Mouse (Mus musculus) left cerebral cortex, postnatal 14 days (tissue): ENCODE data around the gene Scn4b. TPM values are rescaled to one million over a fixed set of nuclear protein-coding genes. Genes with fewer than 3 reads are reported as not detected.

Experiments
- DNase-seq, 2 experiments: peaks; one replicate each; pipeline ENCODE4 v3.0.0; 2021 to 2022; ENCODE audit warnings: low spot score in 2 of 2, mixed read lengths in 1 of 2
- intact Hi-C: fragments of 180-260 bp; cut with DNase I; formaldehyde crosslinking; loops from one replicate; pipeline ENCODE4 v1.15.1; 2025
- total RNA-seq, 2 experiments: library from RNA; stranded (reverse); gene quantifications; 2 replicates each; pipeline ENCODE4 v1.2.3; 2021

The Scn4b gene
- total RNA-seq, 2 experiments from 2014 or later: 11.3 to 16.2 TPM

- intact Hi-C loops: no loop called here
- DNase-seq: peak; percentile 85 to 87
Observed at GRCm38 (mm10) chr9:45121769-45122168, 16.4 kb upstream of the Scn4b start.

- intact Hi-C loops: no loop called here
- peak; percentile 87 to 92 for DNase-seq
Observed at GRCm38 (mm10) chr9:45122209-45122761, 15.9 kb upstream of the Scn4b start.

GRCm38 (mm10) chr9:45125211-45125610 lies 13.0 kb upstream of the Scn4b start:
- DNase-seq: no peak
- intact Hi-C loops: no loop called here

- DNase-seq: no peak
- intact Hi-C loops: no loop called here
Observed at GRCm38 (mm10) chr9:45126941-45127340, 11.3 kb upstream of the Scn4b start.

- no peak for DNase-seq
- intact Hi-C loops: no loop called here
Observed at GRCm38 (mm10) chr9:45130119-45130518, 8.1 kb upstream of the Scn4b start.

- DNase-seq: peak in 1 of 2 experiments; percentile 37
- intact Hi-C loops: no loop called here
Observed at GRCm38 (mm10) chr9:45133484-45134310, 4.5 kb upstream of the Scn4b start.

GRCm38 (mm10) chr9:45136442-45137169 lies 1.6 kb upstream of the Scn4b start:
- intact Hi-C loops: no loop called here

GRCm38 (mm10) chr9:45139082-45139481 lies 887 bp downstream of the Scn4b start:
- intact Hi-C loops: no loop called here
- no peak for DNase-seq

More at GRCm38 (mm10) chr9:45136442-45137169, 1.6 kb upstream of the Scn4b start:
- no peak for DNase-seq

- no peak for DNase-seq
- intact Hi-C loops: loop anchor here (10.0 kb wide), 1 partner anchor 486 kb away; no protein-coding TSS in a partner anchor
Observed at GRCm38 (mm10) chr9:45140945-45141344, 2.8 kb downstream of the Scn4b start.

- no peak for DNase-seq
- intact Hi-C loops: loop anchor here (10.0 kb wide), 1 partner anchor 488 kb away; no protein-coding TSS in a partner anchor
Observed at GRCm38 (mm10) chr9:45142686-45143085, 4.5 kb downstream of the Scn4b start.

- DNase-seq: peak; percentile 22 to 36
- intact Hi-C loops: loop anchor here (2.0 to 10.0 kb wide), 3 partner anchors 123 to 491 kb away; partner anchors contain the start of gene Ube4a
Observed at GRCm38 (mm10) chr9:45145533-45146266, 7.5 kb downstream of the Scn4b start.

GRCm38 (mm10) chr9:45146267-45146597 lies 8.0 kb downstream of the Scn4b start:
- DNase-seq: peak; percentile 81 to 86
- intact Hi-C loops: loop anchor here (2.0 to 10.0 kb wide), 3 partner anchors 123 to 491 kb away; partner anchors contain the start of gene Ube4a

- DNase-seq: no peak
- intact Hi-C loops: no loop called here
Observed at GRCm38 (mm10) chr9:45150933-45151332, 12.7 kb downstream of the Scn4b start.

GRCm38 (mm10) chr9:45153361-45153760 lies 15.2 kb downstream of the Scn4b start:
- intact Hi-C loops: no loop called here
- no peak for DNase-seq

GRCm38 (mm10) chr9:45167903-45168302 lies 29.7 kb downstream of the Scn4b start:
- DNase-seq: no peak
- intact Hi-C loops: no loop called here

GRCm38 (mm10) chr9:45170150-45170549 lies 32.0 kb downstream of the Scn4b start:
- peak; percentile 42 to 60 for DNase-seq

GRCm38 (mm10) chr9:45171073-45171610 lies 32.9 kb downstream of the Scn4b start:
- intact Hi-C loops: no loop called here
- DNase-seq: no peak

More at GRCm38 (mm10) chr9:45170150-45170549, 32.0 kb downstream of the Scn4b start:
- intact Hi-C loops: no loop called here

- intact Hi-C loops: no loop called here
- no peak for DNase-seq
Observed at GRCm38 (mm10) chr9:45173475-45173874, 35.3 kb downstream of the Scn4b start.

- DNase-seq: no peak
- intact Hi-C loops: no loop called here
Observed at GRCm38 (mm10) chr9:45179282-45179681, 41.1 kb downstream of the Scn4b start.
